Mouse (Mus musculus): ENCODE results near the gene Phlpp1.
"Not testable (repeated sequence)": the region's sequence is repeated elsewhere in the genome, so short reads cannot be mapped to it uniquely, and the experiment has no call there.

Gene Phlpp1

GRCm38 (mm10) chr1:106268028-106268799 is 96.7 kb downstream of the Phlpp1 start:
- DNase-seq, result no peak

- DNase-seq, result no peak
Observed at GRCm38 (mm10) chr1:106269337-106269736, 97.8 kb downstream of the Phlpp1 start.

GRCm38 (mm10) chr1:106272916-106273315 is 101.4 kb downstream of the Phlpp1 start:
- DNase-seq, result no peak

GRCm38 (mm10) chr1:106273801-106274200 is 102.2 kb downstream of the Phlpp1 start:
- DNase-seq, result no peak

- no peak for DNase-seq
Observed at GRCm38 (mm10) chr1:106274561-106275001, 103.0 kb downstream of the Phlpp1 start.

DNA sequence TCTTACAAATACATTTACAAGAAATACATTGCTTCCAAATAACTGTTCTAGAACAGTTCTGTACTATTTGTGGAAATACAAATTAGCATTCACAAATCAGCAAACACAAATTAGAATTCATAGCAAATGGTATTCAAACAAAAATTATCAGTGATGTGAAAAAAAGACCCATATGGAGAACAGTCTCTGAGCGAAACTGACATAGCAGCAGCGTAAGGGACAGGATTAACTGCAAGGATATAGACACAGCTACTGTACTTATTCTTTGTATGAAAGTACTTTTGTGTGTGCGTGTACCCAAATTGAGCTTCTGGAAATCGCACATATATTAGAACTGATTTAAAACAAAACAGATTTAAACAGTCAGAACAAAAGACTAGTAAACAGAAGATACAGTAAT is 103.6 kb downstream of the Phlpp1 start:
- no peak for DNase-seq

DNA sequence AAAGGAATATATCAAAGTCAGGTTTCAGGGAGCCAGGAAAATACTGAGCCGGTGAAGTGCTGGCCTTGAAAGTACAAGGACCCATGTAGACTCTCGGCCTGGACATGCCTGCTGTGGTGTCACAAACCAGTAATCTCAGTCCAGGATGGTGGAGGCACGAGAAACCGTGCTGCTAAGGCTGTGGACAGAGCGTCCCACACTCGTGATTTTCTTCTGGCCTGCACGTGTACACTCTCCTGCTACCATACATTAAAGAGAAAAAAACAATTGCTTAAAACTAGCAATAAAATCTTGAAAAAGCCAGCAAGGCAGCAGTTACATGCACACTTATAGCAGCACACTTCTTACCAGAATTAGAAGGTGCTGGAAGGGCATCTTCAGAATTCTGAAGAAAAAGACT is 104.2 kb downstream of the Phlpp1 start:
- DNase-seq, result no peak

DNA sequence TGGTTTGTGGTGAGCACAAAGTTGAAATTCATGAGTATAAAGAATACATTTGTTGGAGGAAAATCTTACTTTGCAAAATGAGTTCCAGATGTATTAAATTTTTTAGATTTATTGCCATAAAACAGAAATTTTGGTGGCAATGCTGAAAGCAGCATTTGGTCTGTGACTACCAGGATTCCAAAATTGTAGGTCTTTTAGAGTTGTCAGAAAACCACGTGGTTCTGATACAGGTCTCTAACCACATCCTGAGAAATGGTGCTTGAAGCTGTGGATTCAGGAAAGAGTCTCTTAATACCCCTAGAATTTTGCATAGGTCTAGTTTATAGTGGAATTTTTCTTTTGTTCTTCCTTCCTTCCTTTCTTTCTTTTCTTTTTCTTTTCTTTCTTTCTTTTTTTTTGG is 105.3 kb downstream of the Phlpp1 start:
- DNase-seq, result no peak

DNA sequence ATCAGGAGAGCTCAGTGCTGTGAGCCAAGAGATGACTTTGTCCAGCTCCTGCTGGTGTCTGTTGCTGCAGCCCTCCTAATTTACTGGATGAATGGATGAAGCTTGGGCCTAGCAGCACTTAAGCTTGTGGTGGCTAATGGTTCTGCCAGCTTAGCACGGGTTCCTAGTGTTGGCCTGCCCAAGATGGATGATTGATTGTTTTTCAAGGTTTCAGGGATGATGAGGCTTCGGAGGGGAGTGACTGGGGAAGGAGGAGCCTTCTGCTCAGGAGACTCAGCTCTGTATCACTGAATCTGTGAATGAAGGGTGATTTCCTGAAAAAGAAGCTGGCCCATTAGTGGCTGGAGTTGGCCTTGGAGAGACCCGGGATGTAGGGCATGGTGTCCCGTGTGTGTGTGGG is 105.7 kb downstream of the Phlpp1 start:
- DNase-seq, result no peak

GRCm38 (mm10) chr1:106278552-106279060 is 107.1 kb downstream of the Phlpp1 start:
- no peak for DNase-seq

DNA sequence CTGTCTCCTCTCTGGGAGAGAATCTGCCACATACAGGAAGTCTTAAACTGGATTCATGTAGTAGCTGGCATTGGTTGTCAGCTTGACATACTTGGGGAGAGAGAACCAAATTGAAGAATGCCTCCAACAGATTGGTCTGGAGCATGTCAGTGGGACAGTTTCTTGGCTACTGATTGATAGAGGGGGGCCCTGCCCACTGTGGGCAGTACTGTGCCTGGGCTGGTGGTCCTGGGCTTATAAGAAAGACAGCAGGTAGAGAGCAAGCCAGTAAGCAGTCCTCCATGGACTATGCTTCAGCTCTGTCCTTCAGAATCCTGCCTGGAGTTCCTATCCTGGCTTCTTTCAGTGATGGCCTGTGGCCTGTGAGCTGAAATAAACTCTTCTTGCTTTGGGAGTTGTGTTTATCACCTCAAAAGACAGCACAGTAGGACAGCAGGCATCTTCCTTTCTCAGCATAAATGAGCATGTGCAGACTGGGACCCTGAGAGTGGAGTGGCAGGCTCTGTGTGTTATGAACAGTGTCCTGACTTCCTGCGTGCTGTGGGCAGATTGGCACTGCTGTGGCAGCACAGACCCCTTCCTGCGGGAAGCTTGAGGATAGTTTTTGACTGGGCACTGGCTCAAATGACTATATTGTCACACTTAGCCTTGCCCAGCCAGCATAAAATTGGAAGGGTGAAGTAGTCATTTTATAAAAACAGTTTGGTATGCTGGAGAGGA is 108.0 kb downstream of the Phlpp1 start:
- DNase-seq, result no peak

- no peak for DNase-seq
Observed at GRCm38 (mm10) chr1:106280171-106280913, 108.8 kb downstream of the Phlpp1 start.

- no peak for DNase-seq
Observed at GRCm38 (mm10) chr1:106286815-106287214, 115.3 kb downstream of the Phlpp1 start.

GRCm38 (mm10) chr1:106289065-106289464 is 117.5 kb downstream of the Phlpp1 start:
- no peak for DNase-seq

DNA sequence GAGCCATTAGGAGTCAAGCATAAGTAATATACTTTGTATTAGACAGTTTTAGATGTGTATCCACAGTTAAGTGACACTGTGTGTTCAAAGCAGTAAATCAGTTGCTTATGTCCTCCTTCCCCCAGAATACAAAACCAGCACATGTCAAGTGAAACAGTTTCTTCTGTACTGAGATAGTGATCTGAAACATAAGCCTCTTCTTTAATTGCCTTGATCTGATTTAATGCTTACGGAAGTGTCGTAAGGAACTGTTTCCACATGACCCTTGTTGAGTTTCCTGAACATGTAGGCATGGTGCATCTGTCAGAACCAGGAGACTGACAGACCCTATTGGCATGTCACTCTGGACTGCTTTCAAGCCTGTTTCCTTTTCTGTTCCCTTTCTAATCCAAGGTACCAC is 118.0 kb downstream of the Phlpp1 start:
- DNase-seq, result no peak

GRCm38 (mm10) chr1:106309394-106310039 is 138.0 kb downstream of the Phlpp1 start:
- no peak for DNase-seq

GRCm38 (mm10) chr1:106310285-106310684 is 138.7 kb downstream of the Phlpp1 start:
- no peak for DNase-seq

GRCm38 (mm10) chr1:106311830-106312229 is 140.3 kb downstream of the Phlpp1 start:
- DNase-seq, result not testable (repeated sequence)

DNA sequence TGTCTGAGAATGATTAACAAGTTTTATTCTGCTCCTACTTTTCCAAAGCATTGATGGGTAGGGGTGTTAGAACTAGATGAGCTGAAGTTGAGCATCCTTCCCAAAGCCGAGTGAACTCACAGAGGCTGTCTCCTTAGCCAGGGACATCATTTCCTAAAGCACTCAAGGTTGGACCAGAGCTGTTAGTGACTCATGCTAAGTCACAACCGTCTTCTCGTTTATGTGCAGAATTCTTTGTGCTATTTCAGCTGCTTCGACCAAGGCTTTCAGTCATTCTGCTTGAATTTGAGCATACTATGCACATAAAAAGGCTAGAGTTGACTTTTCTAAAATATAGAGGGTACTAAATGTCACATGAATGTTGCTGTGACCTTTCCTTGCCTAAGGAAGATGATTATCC is 142.9 kb downstream of the Phlpp1 start:
- DNase-seq, result no peak

DNA sequence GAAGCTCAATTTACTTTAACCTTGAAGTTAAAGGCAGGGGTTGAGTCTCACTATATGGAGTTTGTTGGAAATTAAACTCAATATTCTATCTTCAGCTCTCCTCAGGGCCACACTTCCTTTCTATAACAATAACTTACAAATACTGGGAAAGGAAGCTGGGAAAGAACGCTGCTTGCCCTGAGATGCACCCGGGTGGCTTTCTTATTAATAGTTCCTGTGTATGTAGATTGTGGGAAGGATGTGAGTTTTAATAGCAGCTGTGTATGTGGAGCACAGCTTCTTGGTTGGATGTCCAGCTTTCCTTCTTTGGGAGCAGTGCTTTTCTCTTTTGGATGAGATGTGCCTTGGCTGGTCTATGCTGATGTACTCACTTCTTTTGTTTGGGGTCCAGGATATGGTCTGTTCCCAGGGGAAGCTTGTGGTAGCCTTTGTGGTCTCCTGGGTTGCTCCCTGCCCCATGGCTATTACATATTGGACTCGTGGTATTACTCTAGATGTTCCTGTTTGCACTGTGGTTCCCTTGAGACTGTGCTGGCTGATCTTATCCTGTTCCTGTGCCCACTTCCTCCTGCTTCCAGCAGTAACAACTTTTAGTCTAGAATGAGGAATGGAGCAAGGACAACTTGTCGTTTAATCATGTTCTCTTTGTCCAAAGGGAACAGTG is 145.2 kb downstream of the Phlpp1 start:
- no peak for DNase-seq

DNA sequence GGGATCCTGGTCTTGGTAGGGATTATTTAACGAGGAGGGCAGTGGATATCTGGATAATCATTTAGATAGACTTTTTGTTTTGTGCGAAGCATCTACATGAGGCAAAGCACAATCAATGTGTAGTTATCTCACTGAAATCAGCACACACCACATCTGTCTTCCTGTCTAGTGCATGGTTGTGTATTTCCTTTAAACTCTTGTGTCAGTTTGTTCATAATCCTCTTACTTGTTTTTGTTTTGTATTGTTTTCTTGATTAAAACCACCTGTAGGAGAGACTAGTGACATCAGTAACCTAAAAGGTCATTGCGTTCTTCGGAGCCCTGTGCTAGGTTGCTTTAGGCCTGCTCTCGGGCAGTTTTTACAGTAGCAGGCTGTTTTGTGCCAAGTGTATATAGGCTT is 146.8 kb downstream of the Phlpp1 start:
- no peak for DNase-seq

DNA sequence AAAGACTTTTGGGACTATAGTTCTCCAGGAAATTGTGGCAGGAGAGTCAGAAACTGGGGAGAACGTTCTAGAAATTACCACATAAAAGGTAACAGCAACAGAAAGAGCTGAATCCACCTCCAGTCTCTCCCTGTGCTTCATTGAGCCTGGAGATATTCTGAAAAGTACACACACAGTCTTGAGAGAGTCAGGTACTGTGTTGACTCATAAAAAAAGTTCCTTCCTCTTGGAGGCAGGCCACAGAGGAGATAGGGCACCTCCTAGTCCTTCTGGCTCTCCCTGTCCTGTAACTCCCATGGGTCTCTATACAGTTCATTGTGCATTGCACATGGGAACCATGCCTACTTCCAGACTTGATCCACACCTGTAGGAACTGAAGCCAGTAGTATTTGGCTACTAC is 149.0 kb downstream of the Phlpp1 start:
- DNase-seq, result no peak

Measured in cerebellum, adult 9-10 months (tissue).